Mouse (Mus musculus): ENCODE measurements around the gene Gipc2. TPM values are rescaled to one million over a fixed set of nuclear protein-coding genes. Genes with fewer than 3 reads are reported as not detected.
A peak's percentile ranks its signal among the peaks of the same experiment; 100 is the strongest.

Gene Gipc2
- total RNA-seq, 2 experiments from 2014 or later: 0.69 to 0.75 TPM

DNA sequence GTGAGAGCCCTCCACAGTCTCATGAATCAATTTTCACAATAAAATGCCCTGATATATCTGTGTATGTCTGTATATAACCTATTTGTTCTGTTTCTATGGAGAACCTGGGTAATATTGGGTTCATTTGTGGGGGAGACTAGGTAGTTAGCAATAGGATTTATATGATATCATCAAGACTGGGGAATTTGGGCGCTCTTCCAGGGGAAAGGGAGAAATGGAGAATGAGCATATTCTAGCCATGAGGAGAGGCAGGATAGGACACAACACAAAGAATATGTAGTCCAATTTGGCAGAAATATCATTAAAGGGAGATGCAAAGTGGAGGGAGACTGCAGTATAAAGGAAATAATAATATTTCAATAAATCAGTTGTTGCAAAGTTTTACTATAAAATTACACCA, 97.7 kb downstream of the Gipc2 start:
- no peak for DNase-seq
- intact Hi-C loops (cut with DNase I): no loop called here
- H3K27ac ChIP-seq: no peak overlapping the region
- no peak for TF ChIP-seq CTCF (IDR thresholded peaks at IDR 0.05)
- H3K4me3 ChIP-seq: no peak overlapping the region

DNA sequence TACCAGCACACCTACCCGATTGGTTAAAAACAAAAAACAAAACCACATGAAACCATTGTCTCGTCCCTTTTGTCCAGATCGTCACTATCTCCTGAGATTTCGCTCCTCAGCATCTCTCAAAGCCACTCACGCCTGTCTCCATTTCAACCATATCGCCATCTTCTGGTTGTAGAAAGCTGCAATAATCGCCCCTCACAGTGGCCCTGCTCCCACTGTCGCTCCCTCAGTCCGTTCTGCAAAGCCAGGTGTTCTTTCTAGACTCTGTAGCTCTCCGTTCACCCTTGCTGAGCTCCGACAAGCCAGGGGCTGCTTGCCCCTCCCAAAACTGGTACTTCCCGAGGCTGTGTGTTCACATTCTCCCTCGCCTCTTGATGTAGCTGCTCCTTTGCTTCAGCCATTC, 99.3 kb downstream of the Gipc2 start:
- no peak overlapping the region for H3K27ac ChIP-seq
- peak; percentile 42 for TF ChIP-seq CTCF (IDR thresholded peaks at IDR 0.05)
- no peak overlapping the region for H3K4me3 ChIP-seq
- intact Hi-C loops (cut with DNase I): no loop called here
- DNase-seq: no peak

DNA sequence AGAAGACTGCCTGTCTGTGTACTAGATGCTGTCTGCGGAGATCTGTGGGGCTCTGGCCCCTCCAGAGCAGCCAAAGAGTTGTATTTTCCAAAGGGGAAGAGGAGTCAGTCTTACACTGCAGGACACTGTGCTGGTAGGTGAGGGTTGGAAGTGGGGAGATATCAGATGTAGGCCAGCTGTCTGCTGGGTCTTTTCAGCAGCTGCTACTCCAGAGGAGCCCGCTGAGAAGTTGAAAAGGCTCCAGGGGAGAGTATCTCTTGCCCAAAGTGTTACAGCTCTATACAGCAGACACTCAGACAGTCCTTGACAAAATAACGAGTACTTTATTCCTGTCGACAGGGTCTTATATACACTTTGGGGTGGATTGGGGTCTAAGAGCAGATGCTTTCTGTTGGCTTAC, 100.2 kb downstream of the Gipc2 start:
- H3K27ac ChIP-seq: no peak overlapping the region
- intact Hi-C loops (cut with DNase I): no loop called here
- DNase-seq: no peak
- TF ChIP-seq CTCF (IDR thresholded peaks at IDR 0.05): no peak
- H3K4me3 ChIP-seq: no peak overlapping the region

DNA sequence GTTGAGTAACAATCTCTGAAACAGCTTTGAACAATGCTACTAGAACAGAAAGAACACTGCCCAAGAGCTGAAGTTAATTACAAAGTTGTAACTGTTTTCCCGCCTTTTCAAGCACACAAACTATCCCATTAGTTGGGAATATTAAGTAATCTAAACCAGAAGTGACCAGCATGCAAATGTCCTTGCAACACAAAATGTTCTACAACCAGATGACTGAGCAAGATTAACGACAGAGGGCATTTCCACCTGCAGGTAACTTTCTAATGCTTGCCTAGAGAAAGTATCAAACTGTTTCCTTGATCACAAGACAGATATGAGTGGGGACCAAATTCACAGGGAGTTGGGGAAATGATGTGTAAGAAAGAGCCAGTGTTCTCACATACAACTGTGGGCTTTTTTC, 101.9 kb downstream of the Gipc2 start:
- no peak for TF ChIP-seq CTCF (IDR thresholded peaks at IDR 0.05)
- Histone ChIP-seq H3K27ac (no peak overlapping the region), H3K4me3 (no peak overlapping the region)
- no peak for DNase-seq
- intact Hi-C loops (cut with DNase I): no loop called here

DNA sequence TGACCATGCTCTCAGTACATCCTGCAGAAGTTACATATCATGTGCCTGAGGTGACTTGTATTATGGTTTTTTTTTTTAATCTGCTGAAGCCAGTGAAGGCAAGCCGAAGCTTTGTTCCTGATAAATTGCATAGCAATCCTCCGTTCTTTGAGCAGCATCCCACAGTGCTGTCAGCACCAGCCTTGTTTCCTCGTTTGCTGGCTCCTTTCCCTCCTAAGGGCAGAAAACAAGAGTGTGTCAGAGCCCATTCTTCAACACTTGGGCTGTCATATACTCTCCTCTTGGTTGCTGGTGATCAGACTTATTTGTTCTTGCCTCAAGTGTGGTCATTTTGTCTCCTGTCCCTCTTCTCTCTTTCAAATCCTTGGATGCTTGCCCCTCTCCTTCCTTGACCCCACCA, 103.2 kb downstream of the Gipc2 start:
- intact Hi-C loops (cut with DNase I): no loop called here
- no peak for DNase-seq
- no peak for TF ChIP-seq CTCF (IDR thresholded peaks at IDR 0.05)
- H3K27ac ChIP-seq: no peak overlapping the region
- no peak overlapping the region for H3K4me3 ChIP-seq

DNA sequence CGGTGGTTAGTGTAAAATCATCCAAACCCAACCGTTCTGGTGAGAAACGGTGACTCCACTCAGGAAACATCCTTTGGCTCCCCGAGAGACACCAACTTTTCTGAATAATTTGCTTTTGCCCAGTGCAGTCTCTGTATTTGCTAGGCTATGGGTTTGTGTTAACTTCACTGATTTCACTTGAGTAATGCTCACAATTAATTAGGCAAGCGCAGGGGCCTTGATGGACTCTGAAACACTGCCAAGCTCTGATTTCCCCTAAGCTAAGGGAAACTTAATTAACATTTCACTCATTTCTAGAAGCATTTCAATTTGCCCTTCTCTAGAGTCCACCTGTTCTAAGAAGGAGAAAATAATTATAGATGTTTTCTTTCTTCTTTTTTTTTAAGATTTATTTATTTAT, 104.9 kb downstream of the Gipc2 start:
- no peak overlapping the region for H3K4me3 ChIP-seq
- TF ChIP-seq CTCF (IDR thresholded peaks at IDR 0.05): no peak
- DNase-seq: no peak
- no peak overlapping the region for H3K27ac ChIP-seq
- intact Hi-C loops (cut with DNase I): no loop called here

DNA sequence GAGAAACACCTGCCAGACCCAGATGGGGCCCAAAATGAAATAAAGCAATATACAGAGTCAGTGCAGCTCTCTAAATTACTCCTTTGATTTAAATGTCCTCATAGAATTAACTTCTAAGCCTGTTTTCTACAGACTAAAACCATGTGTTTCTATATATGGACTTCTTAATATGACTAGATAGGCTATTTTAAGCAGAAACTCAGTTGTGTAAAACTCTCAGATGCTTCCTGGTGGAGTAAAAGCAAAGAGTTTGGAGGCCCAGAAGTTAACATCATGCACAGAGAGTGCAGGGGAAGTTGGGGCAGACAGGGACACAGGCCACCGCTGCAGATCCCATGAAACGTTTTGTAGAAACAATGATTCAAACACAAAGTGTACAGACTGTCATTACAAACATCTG, 107.8 kb downstream of the Gipc2 start:
- Histone ChIP-seq H3K4me3 (no peak overlapping the region), H3K27ac (no peak overlapping the region)
- TF ChIP-seq CTCF (IDR thresholded peaks at IDR 0.05): no peak
- DNase-seq: no peak
- intact Hi-C loops (cut with DNase I): no loop called here

DNA sequence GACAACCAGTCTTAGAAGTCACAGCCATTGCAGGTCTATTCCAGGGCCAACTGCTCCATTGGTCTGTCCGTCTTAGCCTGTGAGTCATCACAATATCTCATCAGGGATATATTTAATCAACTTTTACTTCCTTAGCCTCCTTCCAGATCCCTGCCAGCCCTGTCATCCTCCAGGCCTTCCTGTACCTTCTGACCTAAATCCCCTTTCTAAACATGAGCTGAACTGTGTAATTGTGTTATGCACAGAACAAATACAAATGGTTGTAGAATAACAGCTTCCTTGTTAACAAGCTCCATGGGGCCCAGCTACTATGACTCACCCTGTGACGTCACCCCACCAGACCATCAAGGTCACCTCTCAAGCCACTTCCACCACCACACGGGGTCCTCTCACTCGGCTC, 111.8 kb downstream of the Gipc2 start:
- Histone ChIP-seq H3K4me3 (no peak overlapping the region), H3K27ac (no peak overlapping the region)
- TF ChIP-seq CTCF (IDR thresholded peaks at IDR 0.05): no peak
- DNase-seq: no peak
- intact Hi-C loops (cut with DNase I): no loop called here

DNA sequence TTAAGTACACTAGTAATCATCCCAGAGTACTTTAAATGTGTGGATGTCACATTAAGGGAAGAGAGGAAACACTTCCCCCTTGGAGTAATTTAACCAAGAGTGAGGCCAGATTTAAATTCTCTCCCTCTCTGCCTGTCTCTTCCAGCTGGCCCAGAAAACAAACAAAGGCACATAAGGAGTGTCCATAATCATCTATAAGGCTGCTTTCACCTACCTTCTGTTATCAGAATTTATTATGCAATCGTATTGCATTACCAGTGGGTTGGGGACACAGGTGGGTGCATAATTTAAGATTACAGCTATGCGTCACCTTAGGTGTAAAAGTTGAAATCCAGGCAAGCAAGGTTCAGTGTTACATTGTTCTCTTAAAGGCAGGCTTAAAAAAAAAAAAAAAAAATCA, 114.1 kb downstream of the Gipc2 start:
- TF ChIP-seq CTCF (IDR thresholded peaks at IDR 0.05): no peak
- DNase-seq: no peak
- intact Hi-C loops (cut with DNase I): no loop called here
- Histone ChIP-seq H3K27ac (no peak overlapping the region), H3K4me3 (no peak overlapping the region)

DNA sequence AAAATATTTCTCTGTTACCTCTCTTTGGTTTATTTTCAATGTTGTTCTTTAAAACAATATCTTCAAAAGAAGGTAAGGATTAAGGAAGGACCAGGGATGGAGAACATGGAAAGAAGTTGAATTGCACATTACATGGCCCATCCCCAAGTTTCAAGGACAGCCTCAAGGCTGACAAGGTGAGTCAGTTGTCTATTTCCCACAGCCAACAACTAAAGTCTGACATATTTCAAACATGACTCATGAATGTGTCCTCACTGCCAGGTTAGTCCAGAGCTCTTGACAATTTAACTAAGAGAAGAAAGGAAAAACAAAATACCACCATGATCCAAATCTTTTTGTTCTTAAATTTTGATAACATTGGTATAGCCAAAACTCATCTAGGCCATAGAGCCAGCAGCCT, 118.1 kb downstream of the Gipc2 start:
- Histone ChIP-seq H3K27ac (peak overlapping the region; percentile 46; the same call in 1 of the 2 replicates), H3K4me3 (no peak overlapping the region)
- no peak for TF ChIP-seq CTCF (IDR thresholded peaks at IDR 0.05)
- intact Hi-C loops (cut with DNase I): no loop called here
- no peak for DNase-seq

DNA sequence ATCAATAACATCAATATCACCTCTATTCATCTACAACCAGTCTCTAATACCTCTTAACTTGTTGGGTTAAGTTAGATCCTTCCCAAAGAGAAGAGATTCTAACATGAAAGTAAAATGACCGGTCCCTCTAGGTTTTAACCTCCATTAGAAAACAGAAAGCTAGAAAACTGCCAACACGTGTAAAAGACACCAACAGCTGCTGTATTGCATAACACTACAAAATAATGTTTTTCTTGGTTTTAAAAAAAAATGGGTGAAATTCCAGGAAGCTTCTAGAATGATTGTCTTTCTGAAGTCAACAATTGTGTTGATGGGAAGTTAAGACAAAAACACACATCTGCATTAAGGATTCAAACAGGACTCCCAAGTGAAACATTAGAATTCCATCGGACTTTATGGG, 119.1 kb downstream of the Gipc2 start:
- Histone ChIP-seq H3K4me3 (no peak overlapping the region), H3K27ac (peak overlapping the region; percentile 46)
- intact Hi-C loops (cut with DNase I): no loop called here
- DNase-seq: no peak
- TF ChIP-seq CTCF (IDR thresholded peaks at IDR 0.05): no peak

Other genes with a start within 250 kb of the Gipc2 start
- 10 to 100 TPM; 45.5 to 85.8 TPM for gene Dnajb4, start 44.1 kb upstream of the Gipc2 start, total RNA-seq (2021)
- 10 to 100 TPM; 30.1 to 36.8 TPM for gene Fubp1, start 44.2 kb upstream of the Gipc2 start, total RNA-seq (2021)
- gene Nexn, start 100.1 kb upstream of the Gipc2 start, total RNA-seq (2021): 100 to 1,000 TPM; 349 to 495 TPM
- 1 to 10 TPM; 5.0 to 7.3 TPM for gene Miga1, start 174.2 kb upstream of the Gipc2 start, total RNA-seq (2021)
- 10 to 100 TPM; 20.9 to 22.0 TPM for gene Usp33, start 180.2 kb upstream of the Gipc2 start, total RNA-seq (2021)
- gene Zzz3, start 229.2 kb upstream of the Gipc2 start, total RNA-seq (2021): 10 to 100 TPM; 15.7 to 18.1 TPM